Mouse (Mus musculus) limb, embryonic 10.5 days (tissue): ENCODE results near the gene Wnt11. TPM values are rescaled to one million over a fixed set of nuclear protein-coding genes. Genes with fewer than 3 reads are reported as not detected.

Experiments
- DNase-seq: peaks from one replicate; pipeline ENCODE4 v3.0.0-alpha.2; 2017; ENCODE audit warnings: low spot score
- H3K27ac ChIP-seq: fragments of 300-500 bp; sonication (generic); 2 replicates; pipeline ENCODE4 v1.5.1; 2016; ENCODE audit warnings: mild to moderate bottlenecking
- H3K27me3 ChIP-seq: fragments of 300-500 bp; sonication (generic); 2 replicates; pipeline ENCODE4 v1.6.1; 2016; ENCODE audit warnings: low read depth, mild to moderate bottlenecking; ENCODE audit not compliant: poor library complexity, severe bottlenecking
- H3K36me3 ChIP-seq: fragments of 300-500 bp; sonication (generic); 2 replicates; pipeline ENCODE4 v1.6.1; 2016; ENCODE audit warnings: mild to moderate bottlenecking, moderate library complexity
- H3K4me1 ChIP-seq: fragments of 300-500 bp; sonication (generic); 2 replicates; pipeline ENCODE4 v1.6.1; 2016
- H3K4me3 ChIP-seq: fragments of 300-500 bp; sonication (generic); 2 replicates; pipeline ENCODE4 v1.5.1; 2016; ENCODE audit warnings: mild to moderate bottlenecking, moderate library complexity
- H3K9me3 ChIP-seq: fragments of 300-500 bp; sonication (generic); replicated peaks from 2 replicates; pipeline ENCODE4 v1.6.1; 2016; ENCODE audit warnings: mild to moderate bottlenecking
- WGBS: fragments of 180-500 bp; shearing (Covaris S2); methylation state at CpG from one replicate; pipeline ENCODE4 v1.1.7; 2016; 5-methylcytosine and 5-hydroxymethylcytosine counted together
- polyA plus RNA-seq: library from polyadenylated mRNA; unstranded; fragments of >200 nt; fragmentation: Nextera tagmentation; extraction: Ambion mirVana; gene quantifications from 2 replicates; pipeline ENCODE4 v1.2.1, GENCODE M21; 2016

Gene Wnt11
- polyA plus RNA-seq, 1 experiment from 2014 or later: 19.3 TPM

- WGBS: 1% methylated on average over 17 of the region's 17 CpGs
- no peaks in the 10 kb centered on the region for H3K36me3 ChIP-seq
- H3K9me3 ChIP-seq: no peaks in the 10 kb centered on the region
- peak; percentile 90 for DNase-seq
- H3K27ac ChIP-seq: peak overlapping the region; percentile 81; the same call in 1 of the 2 replicates
- peak overlapping the region; percentile 67 for H3K4me3 ChIP-seq
- peaks cover 99% of the 10 kb centered on the region for H3K27me3 ChIP-seq
- peaks cover 89% of the 10 kb centered on the region for H3K4me1 ChIP-seq
Measured at GRCm38 (mm10) chr7:98837901-98838300, 3.0 kb downstream of the Wnt11 start.

- Histone ChIP-seq H3K27me3 (peaks cover 100% of the 10 kb centered on the region), H3K4me3 (peak overlapping the region; percentile 67), H3K27ac (peak overlapping the region; percentile 81), H3K9me3 (no peaks in the 10 kb centered on the region), H3K36me3 (no peaks in the 10 kb centered on the region), H3K4me1 (peaks cover 98% of the 10 kb centered on the region)
- peak; percentile 84 for DNase-seq
- under 1% methylated on average over 48 of the region's 48 CpGs for WGBS
Measured at GRCm38 (mm10) chr7:98838729-98839141, 3.8 kb downstream of the Wnt11 start.

GRCm38 (mm10) chr7:98839312-98839711 lies 4.4 kb downstream of the Wnt11 start:
- H3K9me3 ChIP-seq: no peaks in the 10 kb centered on the region
- H3K4me1 ChIP-seq: peaks cover 100% of the 10 kb centered on the region
- H3K36me3 ChIP-seq: no peaks in the 10 kb centered on the region
- 1% methylated on average over 12 of the region's 12 CpGs for WGBS
- no peak for DNase-seq
- peak overlapping the region; percentile 67 for H3K4me3 ChIP-seq
- H3K27me3 ChIP-seq: peaks cover 100% of the 10 kb centered on the region
- peak overlapping the region; percentile 81 for H3K27ac ChIP-seq

GRCm38 (mm10) chr7:98840771-98841170 lies 5.9 kb downstream of the Wnt11 start:
- Histone ChIP-seq H3K27ac (no peak overlapping the region), H3K27me3 (peaks cover 97% of the 10 kb centered on the region), H3K4me1 (peaks cover 99% of the 10 kb centered on the region), H3K9me3 (no peaks in the 10 kb centered on the region), H3K36me3 (no peaks in the 10 kb centered on the region), H3K4me3 (peak overlapping the region; percentile 67; the same call in 1 of the 2 replicates)
- DNase-seq: no peak
- WGBS: 15% methylated on average over 3 of the region's 3 CpGs

GRCm38 (mm10) chr7:98841802-98842201 lies 6.9 kb downstream of the Wnt11 start:
- no peak overlapping the region for H3K4me3 ChIP-seq
- WGBS: 29% methylated on average over 3 of the region's 3 CpGs
- no peaks in the 10 kb centered on the region for H3K9me3 ChIP-seq
- H3K4me1 ChIP-seq: peaks cover 96% of the 10 kb centered on the region
- no peak for DNase-seq
- peaks cover under 1% of the 10 kb centered on the region for H3K36me3 ChIP-seq
- H3K27me3 ChIP-seq: peaks cover 95% of the 10 kb centered on the region
- no peak overlapping the region for H3K27ac ChIP-seq

- H3K27ac ChIP-seq: no peak overlapping the region; the same call in 1 of the 2 replicates
- peaks cover 95% of the 10 kb centered on the region for H3K27me3 ChIP-seq
Measured at GRCm38 (mm10) chr7:98842997-98843396, 8.1 kb downstream of the Wnt11 start.

GRCm38 (mm10) chr7:98843649-98844048 lies 8.7 kb downstream of the Wnt11 start:
- Histone ChIP-seq H3K4me1 (peaks cover 82% of the 10 kb centered on the region), H3K4me3 (peak overlapping the region; percentile 20), H3K36me3 (peaks cover 18% of the 10 kb centered on the region), H3K27ac (peak overlapping the region; percentile 37; the same call in 1 of the 2 replicates), H3K9me3 (no peaks in the 10 kb centered on the region), H3K27me3 (peaks cover 95% of the 10 kb centered on the region)
- DNase-seq: peak; percentile 57
- 7% methylated on average over 7 of the region's 7 CpGs for WGBS

More at GRCm38 (mm10) chr7:98842997-98843396, 8.1 kb downstream of the Wnt11 start:
- no peaks in the 10 kb centered on the region for H3K9me3 ChIP-seq
- no peak for DNase-seq
- WGBS: 86% methylated on average over 3 of the region's 3 CpGs
- H3K4me3 ChIP-seq: peak overlapping the region; percentile 20
- H3K36me3 ChIP-seq: peaks cover 13% of the 10 kb centered on the region
- H3K4me1 ChIP-seq: peaks cover 84% of the 10 kb centered on the region

GRCm38 (mm10) chr7:98848899-98849640 lies 14.2 kb downstream of the Wnt11 start:
- Histone ChIP-seq H3K27ac (no peak overlapping the region), H3K27me3 (peaks cover 67% of the 10 kb centered on the region)

GRCm38 (mm10) chr7:98850388-98850787 lies 15.5 kb downstream of the Wnt11 start:
- Histone ChIP-seq H3K4me3 (no peak overlapping the region), H3K9me3 (no peaks in the 10 kb centered on the region), H3K36me3 (peaks cover 71% of the 10 kb centered on the region), H3K27me3 (peaks cover 56% of the 10 kb centered on the region), H3K4me1 (peaks cover 57% of the 10 kb centered on the region), H3K27ac (peak overlapping the region; percentile 53; the same call in 1 of the 2 replicates)
- no peak for DNase-seq
- WGBS: 84% methylated on average over 5 of the region's 5 CpGs

More at GRCm38 (mm10) chr7:98848899-98849640, 14.2 kb downstream of the Wnt11 start:
- Histone ChIP-seq H3K36me3 (peaks cover 65% of the 10 kb centered on the region), H3K9me3 (no peaks in the 10 kb centered on the region), H3K4me1 (peaks cover 57% of the 10 kb centered on the region), H3K4me3 (no peak overlapping the region)
- DNase-seq: no peak
- WGBS: 85% methylated on average over 8 of the region's 8 CpGs

- peak; percentile 80 for DNase-seq
- Histone ChIP-seq H3K27ac (peak overlapping the region; percentile 53), H3K4me3 (no peak overlapping the region), H3K9me3 (no peaks in the 10 kb centered on the region), H3K36me3 (peaks cover 71% of the 10 kb centered on the region), H3K27me3 (peaks cover 55% of the 10 kb centered on the region), H3K4me1 (peaks cover 56% of the 10 kb centered on the region)
- 33% methylated on average over 9 of the region's 9 CpGs for WGBS
Measured at GRCm38 (mm10) chr7:98851220-98851619, 16.3 kb downstream of the Wnt11 start.

GRCm38 (mm10) chr7:98852950-98853650 lies 18.2 kb downstream of the Wnt11 start:
- no peak for DNase-seq
- Histone ChIP-seq H3K4me3 (no peak overlapping the region), H3K27ac (no peak overlapping the region), H3K36me3 (peaks cover 58% of the 10 kb centered on the region), H3K4me1 (peaks cover 71% of the 10 kb centered on the region), H3K27me3 (peaks cover 39% of the 10 kb centered on the region), H3K9me3 (no peaks in the 10 kb centered on the region)
- WGBS: 83% methylated on average over 18 of the region's 18 CpGs

GRCm38 (mm10) chr7:98853806-98854205 lies 18.9 kb downstream of the Wnt11 start:
- H3K27me3 ChIP-seq: peaks cover 35% of the 10 kb centered on the region
- H3K4me3 ChIP-seq: no peak overlapping the region
- H3K4me1 ChIP-seq: peaks cover 69% of the 10 kb centered on the region
- no peaks in the 10 kb centered on the region for H3K9me3 ChIP-seq
- peaks cover 51% of the 10 kb centered on the region for H3K36me3 ChIP-seq
- DNase-seq: no peak
- H3K27ac ChIP-seq: 0 out of 2 replicates have a peak overlapping the region, but pooled peaks have one; percentile 26
- 91% methylated on average over 6 of the region's 6 CpGs for WGBS

- WGBS: 73% methylated on average over 2 of the region's 2 CpGs
Measured at GRCm38 (mm10) chr7:98855388-98855787, 20.5 kb downstream of the Wnt11 start.

More at GRCm38 (mm10) chr7:98855388-98855787, 20.5 kb downstream of the Wnt11 start:
- Histone ChIP-seq H3K36me3 (peaks cover 36% of the 10 kb centered on the region), H3K27ac (no peak overlapping the region), H3K27me3 (peaks cover 33% of the 10 kb centered on the region), H3K4me1 (peaks cover 67% of the 10 kb centered on the region), H3K9me3 (no peaks in the 10 kb centered on the region), H3K4me3 (no peak overlapping the region)
- no peak for DNase-seq
